14 mouse cellular contexts compared by ENCODE assay signal in the genomic region with DNA sequence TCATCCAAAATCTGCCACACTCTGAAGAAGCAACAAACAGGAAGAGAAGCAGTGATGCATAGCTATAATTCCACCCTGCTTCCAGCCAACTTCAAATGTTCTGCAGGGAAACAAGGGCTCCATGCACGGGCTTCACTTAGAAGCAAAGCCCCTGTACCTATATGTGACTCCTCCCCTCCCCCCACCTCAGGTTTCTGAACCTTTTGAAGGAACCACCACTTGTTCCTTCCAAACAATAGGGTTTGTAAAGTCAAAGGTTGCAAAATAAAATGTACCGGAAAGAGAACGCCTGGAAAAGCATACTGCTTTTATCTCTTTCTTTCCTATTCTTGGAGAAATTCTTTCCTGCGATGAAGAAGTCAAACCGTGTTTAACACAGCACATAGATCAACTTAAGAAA. TPM values are rescaled to one million over a fixed set of nuclear protein-coding genes. Genes with fewer than 3 reads are reported as not detected.
DNase-seq lines count a peak whose midpoint lies in the region; ATAC-seq lines count a peak whose summit lies in the region.
"Had no signal": no experiment of that assay in that cellular context is flagged by ENCODE, and none has a peak within 500 bp of the region (broad histone marks: within the 10 kb centered on the region; RNA-seq: fewer than 3 reads in every experiment).

No protein-coding gene starts in this region.

- no peaks in the 10 kb centered on the region for H3K27me3 ChIP-seq in heart, embryonic 11.5 days (ENCODE audit: control insufficient read depth, insufficient read depth, low read length)
- H3K27me3 ChIP-seq in neural tube, embryonic 11.5 days (ENCODE audit: control insufficient read depth, insufficient read depth, low read length) = no peaks in the 10 kb centered on the region
- H3K27me3 ChIP-seq in limb, embryonic 12.5 days = peaks cover 3% of the 10 kb centered on the region; the same call in 1 of the 2 replicates
- H3K27me3 ChIP-seq in neural tube, embryonic 15.5 days (replicated peaks) = no peaks in the 10 kb centered on the region
- H3K27me3 ChIP-seq: embryonic facial prominence, embryonic 15.5 days had no signal

- H3K27ac ChIP-seq in heart, embryonic 11.5 days (ENCODE audit: low read depth, low read length) = no peak overlapping the region
- H3K27ac ChIP-seq in neural tube, embryonic 11.5 days (ENCODE audit: low read depth, low read length) = no peak overlapping the region
- H3K27ac ChIP-seq in limb, embryonic 12.5 days = no peak overlapping the region
- H3K27ac ChIP-seq in neural tube, embryonic 15.5 days (replicated peaks) = no peak overlapping the region
- H3K27ac ChIP-seq: embryonic facial prominence, embryonic 15.5 days; gastrocnemius, adult 2 months had no signal

- no peaks in the 10 kb centered on the region for H3K9me3 ChIP-seq in heart, embryonic 11.5 days (replicated peaks; ENCODE audit: control insufficient read depth, low read length)
- H3K9me3 ChIP-seq in neural tube, embryonic 11.5 days (ENCODE audit: control insufficient read depth, low read length) = no peaks in the 10 kb centered on the region
- H3K9me3 ChIP-seq in limb, embryonic 12.5 days = no peaks in the 10 kb centered on the region
- no peaks in the 10 kb centered on the region for H3K9me3 ChIP-seq in neural tube, embryonic 15.5 days (replicated peaks)
- H3K9me3 ChIP-seq: embryonic facial prominence, embryonic 15.5 days had no signal

- intact Hi-C loops in heart, postnatal 14 days (cut with DNase I) = no loop called here

- peaks cover 2% of the 10 kb centered on the region; the same call in 1 of the 2 replicates for H3K4me1 ChIP-seq in heart, embryonic 11.5 days (ENCODE audit: control insufficient read depth, insufficient read depth, low read length)
- H3K4me1 ChIP-seq in neural tube, embryonic 11.5 days (ENCODE audit: control insufficient read depth, insufficient read depth, low read length) = peaks cover 11% of the 10 kb centered on the region
- peaks cover 22% of the 10 kb centered on the region for H3K4me1 ChIP-seq in limb, embryonic 12.5 days (replicated peaks)
- H3K4me1 ChIP-seq in neural tube, embryonic 15.5 days = peaks cover 19% of the 10 kb centered on the region

- DNase-seq in heart, postnatal 14 days = no peak
- DNase-seq in neural tube, embryonic 11.5 days (ENCODE audit: low spot score) = no peak
- no peak for DNase-seq in neural tube, embryonic 10.5 days (ENCODE audit: extremely low spot score, low spot score)
- no peak for DNase-seq in gastrocnemius, postnatal 10 days
- no peak for DNase-seq in cerebellum, adult 11 months
- DNase-seq: adrenal gland, adult 2 months; B cell, adult 2 months; gastrocnemius, adult 2 months; right cerebral cortex, postnatal 25 days had no signal

- no peak overlapping the region for H3K9ac ChIP-seq in heart, embryonic 11.5 days (ENCODE audit: low read depth, low read length)
- no peak overlapping the region for H3K9ac ChIP-seq in neural tube, embryonic 11.5 days (ENCODE audit: low read length)
- no peak overlapping the region for H3K9ac ChIP-seq in limb, embryonic 12.5 days (replicated peaks)
- H3K9ac ChIP-seq in neural tube, embryonic 15.5 days (replicated peaks) = no peak overlapping the region
- H3K9ac ChIP-seq: embryonic facial prominence, embryonic 15.5 days had no signal

- peak overlapping the region; percentile 13; the same call in 1 of the 2 replicates for H3K4me3 ChIP-seq in heart, embryonic 11.5 days (ENCODE audit: low read depth, low read length)
- H3K4me3 ChIP-seq in neural tube, embryonic 11.5 days (ENCODE audit: low read depth, low read length) = 0 out of 2 replicates have a peak overlapping the region, but pooled peaks have one; percentile 4
- no peak overlapping the region for H3K4me3 ChIP-seq in limb, embryonic 12.5 days (replicated peaks)
- H3K4me3 ChIP-seq in neural tube, embryonic 15.5 days (replicated peaks) = no peak overlapping the region
- H3K4me3 ChIP-seq: embryonic facial prominence, embryonic 15.5 days; gastrocnemius, adult 2 months had no signal

- peak overlapping the region; percentile 37 for H3K4me2 ChIP-seq in heart, embryonic 11.5 days
- H3K4me2 ChIP-seq in neural tube, embryonic 11.5 days (ENCODE audit: low read depth) = peak overlapping the region; percentile 29; the same call in 1 of the 2 replicates
- peak overlapping the region; percentile 40 for H3K4me2 ChIP-seq in limb, embryonic 12.5 days
- H3K4me2 ChIP-seq in neural tube, embryonic 15.5 days = peak overlapping the region; percentile 40
- H3K4me2 ChIP-seq: embryonic facial prominence, embryonic 15.5 days had no signal

- ATAC-seq in heart, embryonic 11.5 days (replicated peaks; ENCODE audit: insufficient number of reproducible peaks, low FRiP score, low TSS enrichment) = no peak
- ATAC-seq in neural tube, embryonic 11.5 days (ENCODE audit: insufficient read depth, low FRiP score, low TSS enrichment) = no peak
- ATAC-seq in limb, embryonic 12.5 days (ENCODE audit: insufficient number of reproducible peaks, insufficient read depth, low FRiP score, low TSS enrichment, low read depth) = no peak
- no peak for ATAC-seq in neural tube, embryonic 15.5 days (ENCODE audit: low FRiP score)
- ATAC-seq: lung, postnatal 0 days had no signal

- no peaks in the 10 kb centered on the region for H3K36me3 ChIP-seq in heart, embryonic 11.5 days (ENCODE audit: control insufficient read depth, insufficient read depth, low read length)
- H3K36me3 ChIP-seq in neural tube, embryonic 11.5 days (ENCODE audit: control insufficient read depth, insufficient read depth, low read length) = no peaks in the 10 kb centered on the region
- H3K36me3 ChIP-seq in limb, embryonic 12.5 days = no peaks in the 10 kb centered on the region
- H3K36me3 ChIP-seq in neural tube, embryonic 15.5 days = no peaks in the 10 kb centered on the region
- H3K36me3 ChIP-seq: embryonic facial prominence, embryonic 15.5 days had no signal

- 10% methylated on average over 5 of the region's 5 CpGs for WGBS in heart, embryonic 11.5 days (ENCODE audit: insufficient replicate concordance)
- 5% methylated on average over 5 of the region's 5 CpGs for WGBS in neural tube, embryonic 11.5 days
- 10% methylated on average over 5 of the region's 5 CpGs for WGBS in limb, embryonic 12.5 days
- 10% methylated on average over 5 of the region's 5 CpGs for WGBS in neural tube, embryonic 15.5 days

RNA-seq across cellular contexts. Expression of a gene that starts 2.3 kb away (rescaled TPM):
- polyA plus RNA-seq in heart, embryonic 11.5 days (2014; fragmentation: Nextera tagmentation; extraction: Ambion mirVana) = 3.1 and 3.8 TPM in 2 replicates
- total RNA-seq in heart, postnatal 14 days (2021) = 10 to 100 TPM; 13.4 to 14.3 TPM
- 19.6 and 21.8 TPM in 2 replicates for polyA plus RNA-seq in neural tube, embryonic 11.5 days (2014; fragmentation: Nextera tagmentation; extraction: Ambion mirVana)
- polyA plus RNA-seq in limb, embryonic 12.5 days (2016; fragmentation: Nextera tagmentation; extraction: Ambion mirVana) = 22.6 and 23.9 TPM in 2 replicates
- 12.6 and 14.9 TPM in 2 replicates for polyA plus RNA-seq in neural tube, embryonic 15.5 days (2015; fragmentation: Nextera tagmentation; extraction: Ambion mirVana)
- 10 to 100 TPM in 1 of 2 experiments, 1 to 10 TPM in 1; 9.0 to 11.7 TPM for total RNA-seq in gastrocnemius, postnatal 10 days (2021)

Comparison
In these comparisons a context has a peak if more than half of its experiments do, and no peak if none do; other contexts are left out.
1. H3K4me3 ChIP-seq: peak in heart, embryonic 11.5 days (single experiment) and neural tube, embryonic 11.5 days (single experiment); none in limb, embryonic 12.5 days (single experiment) and neural tube, embryonic 15.5 days (single experiment).
2. Peak in every context shown above with its lines, with median percentiles within 50 percentile points of each other: H3K4me2 ChIP-seq.